Mouse (Mus musculus) gastrocnemius, postnatal 14 days (tissue): ENCODE data around the gene Tigit. TPM values are rescaled to one million over a fixed set of nuclear protein-coding genes. Genes with fewer than 3 reads are reported as not detected.

Experiments
- DNase-seq: peaks from one replicate; pipeline ENCODE4 v3.0.0; 2021; ENCODE audit warnings: mixed read lengths
- intact Hi-C: fragments of 180-260 bp; cut with DNase I; formaldehyde crosslinking; loops from one replicate; pipeline ENCODE4 v1.15.1; 2025; ENCODE audit warnings: low total_unique reads
- microRNA-seq, 2 experiments: library from miRNA; unstranded; fragments of <30 nt; microRNA quantifications; one replicate each; pipeline ENCODE4 v1.2.0; 2021
- total RNA-seq, 2 experiments: library from RNA; stranded (reverse); gene quantifications; 2 replicates each; pipeline ENCODE4 v1.2.3; 2021

The Tigit gene
- total RNA-seq, 2 experiments from 2014 or later, result not detected

- no peak for DNase-seq
- intact Hi-C loops, result no loop called here
Observed at GRCm38 (mm10) chr16:43625289-43625688, 38.7 kb downstream of the Tigit start.

GRCm38 (mm10) chr16:43624876-43625275 is 39.1 kb downstream of the Tigit start:
- DNase-seq, result no peak
- intact Hi-C loops, result no loop called here

DNA sequence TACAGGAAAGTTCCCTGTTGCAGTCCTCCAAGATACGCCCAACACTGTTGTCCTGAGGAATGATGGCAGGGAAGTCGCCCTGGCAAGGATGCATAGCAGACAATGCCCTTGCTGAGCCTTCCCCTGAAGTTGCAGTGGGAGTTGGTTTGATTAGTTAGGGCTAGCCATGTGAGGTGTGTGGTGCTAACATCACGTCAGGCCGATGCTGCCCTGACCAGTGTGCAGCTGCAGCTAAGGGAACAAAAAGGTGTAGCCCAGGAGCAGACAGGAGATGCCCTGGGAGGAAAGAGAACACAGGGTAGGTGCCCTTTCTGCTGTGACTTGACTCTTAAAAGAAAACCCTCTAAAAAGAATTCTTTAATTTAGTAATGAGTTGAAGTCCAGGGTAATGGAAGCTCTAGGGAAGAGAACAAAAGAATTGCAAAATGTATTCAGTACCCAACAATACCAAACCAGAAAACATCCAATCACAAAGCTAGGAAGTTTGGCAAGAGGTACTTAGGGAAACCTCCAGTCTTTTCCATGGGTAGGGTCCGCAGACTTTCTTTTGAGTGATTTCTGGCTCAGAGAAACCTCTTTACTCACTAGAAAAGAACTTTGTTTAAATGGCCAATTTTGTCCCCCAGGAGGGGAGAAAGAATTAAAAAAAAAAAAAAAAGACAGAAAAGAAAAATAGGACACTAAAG is 40.5 kb downstream of the Tigit start:
- intact Hi-C loops, result no loop called here

DNA sequence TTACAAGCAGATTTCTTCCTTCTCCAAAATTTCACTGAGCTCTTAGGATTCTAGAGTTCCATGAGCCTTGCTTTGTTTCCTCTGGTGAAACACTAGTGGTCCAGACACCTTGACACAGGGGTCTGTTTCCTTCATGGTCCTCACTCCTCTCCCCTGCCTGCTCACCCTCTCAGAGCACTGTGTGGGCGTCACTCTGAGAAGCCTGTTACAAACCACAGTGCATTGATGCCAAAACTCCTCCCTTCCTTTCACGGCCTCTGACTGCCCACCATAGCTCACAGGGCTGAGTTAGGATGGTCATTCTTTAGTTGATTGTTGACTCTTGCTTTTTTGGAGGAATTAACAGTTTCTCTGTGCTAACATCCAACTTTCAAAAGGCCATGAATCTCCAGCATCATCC is 43.6 kb downstream of the Tigit start:
- DNase-seq, result no peak
- intact Hi-C loops, result no loop called here

More for the DNA sequence above, 40.5 kb downstream of the Tigit start:
- no peak for DNase-seq

GRCm38 (mm10) chr16:43619277-43619676 is 44.7 kb downstream of the Tigit start:
- DNase-seq, result no peak
- intact Hi-C loops, result no loop called here

- intact Hi-C loops, result no loop called here
Observed at GRCm38 (mm10) chr16:43618286-43618685, 45.7 kb downstream of the Tigit start.

DNA sequence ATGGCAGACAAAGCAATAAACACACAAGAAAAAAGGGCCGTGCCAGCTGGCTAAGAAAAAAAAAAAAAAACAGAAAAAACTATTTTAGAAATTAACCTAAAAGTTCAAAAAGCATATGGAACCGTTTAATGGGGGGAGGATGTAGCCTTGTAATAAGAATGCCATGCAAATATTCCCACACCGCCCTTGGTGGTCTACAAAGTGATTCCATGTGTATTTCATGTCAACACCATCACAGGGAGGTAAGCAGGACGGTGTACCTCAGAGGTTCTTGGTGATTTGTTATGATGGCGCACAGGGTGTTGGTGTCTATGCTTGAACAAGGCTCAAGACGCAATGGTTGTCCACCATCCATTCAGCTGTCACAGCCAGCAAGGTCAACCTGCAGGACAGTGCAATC is 46.6 kb downstream of the Tigit start:
- intact Hi-C loops, result no loop called here
- DNase-seq, result no peak

More at GRCm38 (mm10) chr16:43618286-43618685, 45.7 kb downstream of the Tigit start:
- DNase-seq, result no peak

- no peak for DNase-seq
- intact Hi-C loops, result no loop called here
Observed at GRCm38 (mm10) chr16:43616348-43616747, 47.6 kb downstream of the Tigit start.

DNA sequence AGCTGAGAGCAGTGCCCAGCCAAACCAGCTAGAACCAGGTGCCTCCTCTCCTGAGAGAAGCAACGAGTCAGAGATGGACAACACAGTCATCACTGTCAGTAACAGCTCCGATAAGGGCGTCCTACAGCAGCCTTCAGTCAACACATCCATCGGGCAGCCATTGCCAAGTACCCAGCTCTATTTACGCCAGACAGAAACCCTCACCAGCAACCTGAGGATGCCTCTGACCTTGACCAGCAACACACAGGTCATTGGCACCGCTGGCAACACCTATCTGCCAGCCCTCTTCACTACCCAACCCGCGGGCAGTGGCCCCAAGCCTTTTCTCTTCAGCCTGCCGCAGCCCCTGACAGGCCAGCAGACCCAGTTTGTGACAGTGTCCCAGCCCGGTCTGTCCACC is 53.6 kb downstream of the Tigit start:
- intact Hi-C loops, result no loop called here
- DNase-seq, result no peak

DNA sequence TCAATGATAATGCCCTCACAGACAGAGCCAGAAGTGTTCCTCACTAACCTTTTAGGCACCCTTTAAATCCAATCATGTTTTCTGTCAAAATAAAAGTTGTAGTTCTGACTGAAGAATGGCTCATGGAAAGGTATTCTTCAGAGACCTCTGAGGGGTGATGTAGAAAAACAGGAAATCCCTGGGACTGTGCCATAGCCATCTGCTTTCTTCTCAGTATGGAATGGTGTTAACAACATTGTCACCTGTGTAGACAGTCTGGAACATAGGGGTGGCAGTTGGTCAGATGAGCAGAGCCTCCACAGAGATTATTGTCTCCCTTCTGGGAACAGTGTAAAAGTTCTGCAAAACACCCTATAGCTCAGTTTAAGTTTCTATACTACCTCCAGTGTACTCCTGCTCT is 55.9 kb downstream of the Tigit start:
- intact Hi-C loops, result no loop called here
- DNase-seq, result no peak

GRCm38 (mm10) chr16:43607086-43607485 is 56.9 kb downstream of the Tigit start:
- DNase-seq, result no peak
- intact Hi-C loops, result no loop called here

DNA sequence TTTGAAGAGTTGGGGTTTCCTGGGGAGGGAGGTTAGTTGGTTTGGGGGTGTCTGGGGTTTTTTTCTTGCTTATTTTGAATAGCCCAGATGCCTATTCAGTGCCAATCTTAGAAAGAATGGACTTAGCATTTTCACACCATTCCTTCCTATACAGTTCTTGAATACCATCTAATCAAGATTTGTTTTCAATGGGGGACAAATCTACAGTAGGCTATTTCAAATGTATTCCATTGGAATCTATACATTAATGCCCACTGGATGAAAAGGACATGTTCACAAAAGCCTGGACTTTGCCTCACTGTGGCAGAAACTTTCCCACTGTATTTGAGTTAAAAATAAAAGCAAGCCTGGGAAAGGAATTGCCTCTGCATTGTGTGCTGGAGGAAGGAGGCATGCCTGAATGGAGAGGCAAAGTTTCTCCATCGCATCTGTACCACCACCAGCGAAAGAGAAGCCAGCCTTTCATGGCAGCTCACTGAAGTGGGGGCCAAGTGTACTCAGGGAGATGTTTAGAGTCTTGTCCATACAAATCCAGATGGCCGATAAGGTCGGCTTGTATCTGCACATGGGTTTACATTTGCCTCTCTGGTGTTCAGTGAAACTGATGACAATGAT is 59.4 kb downstream of the Tigit start:
- intact Hi-C loops, result no loop called here
- no peak for DNase-seq

DNA sequence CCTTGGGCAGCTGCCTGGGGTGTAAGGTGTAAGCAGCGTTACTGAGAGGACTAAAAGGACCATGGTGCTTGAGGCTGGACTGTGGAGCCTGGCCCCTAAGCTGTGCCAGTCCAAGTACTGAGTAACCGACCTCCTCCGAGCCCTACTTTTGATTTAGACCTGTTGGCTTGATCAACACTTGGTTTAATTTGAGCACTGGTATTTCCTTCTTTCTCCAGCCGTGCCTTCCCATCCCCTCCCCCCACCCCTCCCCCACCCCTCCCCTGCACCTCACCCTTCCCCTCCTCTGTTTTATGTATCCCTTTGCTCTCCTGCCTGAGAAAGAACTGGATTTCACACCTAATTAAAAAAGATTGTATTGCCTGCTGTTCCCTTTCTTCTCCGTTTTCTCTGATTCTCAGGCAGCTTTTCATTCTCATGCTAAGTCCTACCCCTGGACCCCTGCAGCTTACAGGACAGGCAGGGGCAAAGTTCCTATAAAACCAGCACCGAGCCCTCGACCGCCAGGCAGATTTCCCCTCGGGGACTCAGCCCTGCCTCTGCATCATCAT is 60.3 kb downstream of the Tigit start:
- intact Hi-C loops, result no loop called here
- no peak for DNase-seq

DNA sequence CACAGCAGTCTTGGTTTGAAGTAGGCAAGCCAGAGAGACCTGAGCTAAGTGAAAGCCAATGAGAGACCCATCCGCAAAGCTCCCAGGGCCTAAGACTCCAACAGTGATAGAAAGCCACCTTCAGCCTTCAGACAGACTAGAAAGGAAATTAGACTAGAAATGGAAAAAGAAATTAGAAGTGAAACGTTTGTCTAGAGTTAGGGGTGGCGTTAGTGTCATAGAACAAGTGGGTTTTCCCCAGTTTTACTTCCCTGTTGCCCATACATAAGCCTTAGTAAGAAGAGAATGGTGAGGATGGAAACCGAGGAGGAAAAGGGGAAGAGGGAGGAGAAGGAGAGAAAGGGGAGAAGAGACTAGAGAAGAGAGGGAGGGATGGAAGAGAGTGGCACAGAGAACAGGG is 61.4 kb downstream of the Tigit start:
- DNase-seq, result no peak
- intact Hi-C loops, result no loop called here

GRCm38 (mm10) chr16:43599707-43600106 is 64.2 kb downstream of the Tigit start:
- intact Hi-C loops, result no loop called here
- no peak for DNase-seq

Small RNA genes within 50 kb of the gene (microRNA-seq; reads per million reads assigned to microRNA genes)
- gene Mir568, result 0 reads per million in 2 experiments

Other genes with a start within 250 kb of the Tigit start
- gene Drd3, start 89.9 kb upstream of the Tigit start, total RNA-seq, result not detected
- 1 to 10 TPM in 1 of 2 experiments, under 1 TPM in 1; 0.92 to 2.2 TPM for gene Ccdc191, start 225.7 kb upstream of the Tigit start, total RNA-seq